Comparison of ENCODE assay signal across 8 mouse cellular contexts in genomic region chr15:102377163-102377543, GRCm38 (mm10). TPM values are rescaled to one million over a fixed set of nuclear protein-coding genes. Genes with fewer than 3 reads are reported as not detected.
DNase-seq lines count a peak whose midpoint lies in the region; ATAC-seq and TF ChIP-seq lines count a peak whose summit lies in the region.

No protein-coding gene starts in this region.

- DNase-seq in CD4-positive helper T cell, adult 2 months (ENCODE audit: low read depth, low spot score), result peak; percentile 80
- DNase-seq in brain, adult 2 months (ENCODE audit: low read depth, low spot score), result peak; percentile 88
- DNase-seq in forebrain, embryonic 11.5 days (ENCODE audit: low spot score), result peak; percentile 89
- peak; percentile 91 to 95 for DNase-seq in kidney, postnatal 36 days
- peak; percentile 92 for DNase-seq in liver, postnatal 0 days

- peak overlapping the region; percentile 95 for H3K4me2 ChIP-seq in forebrain, embryonic 11.5 days (ENCODE audit: low read depth, low read length, severe bottlenecking)
- peak overlapping the region; percentile 99 for H3K4me2 ChIP-seq in heart, embryonic 16.5 days (ENCODE audit: low read depth, low read length)
- peak overlapping the region; percentile 98 for H3K4me2 ChIP-seq in liver, postnatal 0 days (ENCODE audit: low read depth, low read length)
- peak overlapping the region; percentile 84 for H3K4me2 ChIP-seq in neural tube, embryonic 13.5 days

- peak overlapping the region; percentile 68 for H3K9ac ChIP-seq in forebrain, embryonic 11.5 days (ENCODE audit: low read length)
- peak overlapping the region; percentile 82 for H3K9ac ChIP-seq in heart, embryonic 16.5 days (ENCODE audit: low read length)
- H3K9ac ChIP-seq in liver, postnatal 0 days (replicated peaks), result peak overlapping the region; percentile 67
- peak overlapping the region; percentile 75 for H3K9ac ChIP-seq in neural tube, embryonic 13.5 days

- WGBS in forebrain, embryonic 11.5 days, result 2% methylated on average over 7 of the region's 7 CpGs
- under 1% methylated on average over 7 of the region's 7 CpGs for WGBS in heart, embryonic 16.5 days
- WGBS in liver, postnatal 0 days (ENCODE audit: insufficient replicate concordance), result 0% methylated on average over 7 of the region's 7 CpGs
- WGBS in neural tube, embryonic 13.5 days, result 0% methylated on average over 7 of the region's 7 CpGs

- peak; percentile 96 for TF ChIP-seq CTCF in liver, postnatal 0 days (IDR thresholded peaks at IDR 0.05; ENCODE audit: low read depth)
- TF ChIP-seq CTCF in testis, adult 2 months (IDR thresholded peaks at IDR 0.05; ENCODE audit: control insufficient read depth, insufficient read depth, insufficient replicate concordance, low read depth, low read length), result peak; percentile 59; the same call in 1 of the 2 replicates

- peaks cover 7% of the 10 kb centered on the region for H3K4me1 ChIP-seq in forebrain, embryonic 11.5 days (replicated peaks; ENCODE audit: control insufficient read depth, insufficient read depth, low read length)
- peaks cover 12% of the 10 kb centered on the region for H3K4me1 ChIP-seq in heart, embryonic 16.5 days (ENCODE audit: control insufficient read depth, insufficient read depth, low read length)
- H3K4me1 ChIP-seq in liver, postnatal 0 days (ENCODE audit: insufficient read depth), result peaks cover 13% of the 10 kb centered on the region
- H3K4me1 ChIP-seq in neural tube, embryonic 13.5 days (replicated peaks), result peaks cover 22% of the 10 kb centered on the region
- H3K4me1 ChIP-seq in testis, adult 2 months (ENCODE audit: control insufficient read depth, insufficient read depth, low read length), result peaks cover 10% of the 10 kb centered on the region

- TF ChIP-seq EP300 in liver, postnatal 0 days (IDR thresholded peaks at IDR 0.05; ENCODE audit: low read depth), result no peak

- H3K9me3 ChIP-seq in forebrain, embryonic 11.5 days (ENCODE audit: control insufficient read depth, low read length), result no peaks in the 10 kb centered on the region
- H3K9me3 ChIP-seq in heart, embryonic 16.5 days (replicated peaks; ENCODE audit: control insufficient read depth, low read length), result no peaks in the 10 kb centered on the region
- no peaks in the 10 kb centered on the region for H3K9me3 ChIP-seq in liver, postnatal 0 days (ENCODE audit: low read length)
- no peaks in the 10 kb centered on the region for H3K9me3 ChIP-seq in neural tube, embryonic 13.5 days

- no peaks in the 10 kb centered on the region for H3K36me3 ChIP-seq in forebrain, embryonic 11.5 days (ENCODE audit: control insufficient read depth, insufficient read depth, low read length)
- H3K36me3 ChIP-seq in heart, embryonic 16.5 days (ENCODE audit: control insufficient read depth, insufficient read depth), result no peaks in the 10 kb centered on the region
- H3K36me3 ChIP-seq in liver, postnatal 0 days (replicated peaks; ENCODE audit: insufficient read depth, low read length), result no peaks in the 10 kb centered on the region
- no peaks in the 10 kb centered on the region for H3K36me3 ChIP-seq in neural tube, embryonic 13.5 days
- no peaks in the 10 kb centered on the region for H3K36me3 ChIP-seq in testis, adult 2 months (ENCODE audit: control insufficient read depth, insufficient read depth, low read length)

- H3K4me3 ChIP-seq in forebrain, embryonic 11.5 days (ENCODE audit: low read depth, low read length), result peak overlapping the region; percentile 46
- H3K4me3 ChIP-seq in heart, embryonic 16.5 days (ENCODE audit: low read length), result peak overlapping the region; percentile 73
- peak overlapping the region; percentile 65 for H3K4me3 ChIP-seq in liver, postnatal 0 days (ENCODE audit: low read depth, low read length)
- peak overlapping the region; percentile 51 for H3K4me3 ChIP-seq in neural tube, embryonic 13.5 days
- H3K4me3 ChIP-seq in testis, adult 2 months (ENCODE audit: control insufficient read depth, low read depth, low read length), result peak overlapping the region; percentile 84

- ATAC-seq in forebrain, embryonic 11.5 days (replicated peaks; ENCODE audit: low FRiP score), result peak; percentile 69
- peak; percentile 80 for ATAC-seq in heart, embryonic 16.5 days (replicated peaks; ENCODE audit: extremely low read depth, insufficient read depth, low FRiP score)
- peak; percentile 88 for ATAC-seq in liver, postnatal 0 days
- peak; percentile 52 for ATAC-seq in neural tube, embryonic 13.5 days (ENCODE audit: low read depth)

- H3K27ac ChIP-seq in forebrain, embryonic 11.5 days (ENCODE audit: low read depth, low read length), result no peak overlapping the region
- peak overlapping the region; percentile 81 for H3K27ac ChIP-seq in heart, embryonic 16.5 days (ENCODE audit: low read length)
- peak overlapping the region; percentile 60; the same call in 1 of the 2 replicates for H3K27ac ChIP-seq in liver, postnatal 0 days (ENCODE audit: low read depth)
- H3K27ac ChIP-seq in neural tube, embryonic 13.5 days (replicated peaks), result peak overlapping the region; percentile 73
- peak overlapping the region; percentile 61 for H3K27ac ChIP-seq in testis, adult 2 months (ENCODE audit: control insufficient read depth, insufficient read depth, low read depth, low read length)

- no peak for TF ChIP-seq POLR2A in testis, adult 2 months (IDR thresholded peaks at IDR 0.05; ENCODE audit: control insufficient read depth, low read depth, low read length)

- no peaks in the 10 kb centered on the region for H3K27me3 ChIP-seq in forebrain, embryonic 11.5 days (ENCODE audit: control insufficient read depth, insufficient read depth, low read length)
- H3K27me3 ChIP-seq in heart, embryonic 16.5 days (ENCODE audit: control insufficient read depth, insufficient read depth, low read length), result no peaks in the 10 kb centered on the region
- H3K27me3 ChIP-seq in liver, postnatal 0 days (ENCODE audit: insufficient read depth, low read length), result no peaks in the 10 kb centered on the region
- H3K27me3 ChIP-seq in neural tube, embryonic 13.5 days, result 0 out of 2 replicates have a peak, but pooled peaks cover 4% of the 10 kb centered on the region
- H3K27me3 ChIP-seq in testis, adult 2 months (ENCODE audit: control insufficient read depth, insufficient read depth, low read length), result no peaks in the 10 kb centered on the region

RNA-seq across cellular contexts. Expression of gene Sp7, which starts 10.2 kb away (rescaled TPM):
- polyA plus RNA-seq in forebrain, embryonic 11.5 days (2014; fragmentation: Nextera tagmentation; extraction: Ambion mirVana), result 0.20 and 0.52 TPM in 2 replicates
- 0.11 and 0.20 TPM in 2 replicates for polyA plus RNA-seq in heart, embryonic 16.5 days (2015; fragmentation: Nextera tagmentation; extraction: Ambion mirVana)
- not detected in 2 replicates for polyA plus RNA-seq in liver, postnatal 0 days (2015; fragmentation: Nextera tagmentation; extraction: Ambion mirVana)
- 0.47 and 0.69 TPM in 2 replicates for polyA plus RNA-seq in neural tube, embryonic 13.5 days (2015; fragmentation: Nextera tagmentation; extraction: Ambion mirVana)
- polyA plus RNA-seq in testis, adult 2 months (2012; rRNA removed), result 0.06 TPM in 1 of 2 replicates, not detected in the other

RNA-seq across cellular contexts. Expression of gene Aaas, which starts 26.6 kb away (rescaled TPM):
- 103 and 114 TPM in 2 replicates for polyA plus RNA-seq in forebrain, embryonic 11.5 days (2014; fragmentation: Nextera tagmentation; extraction: Ambion mirVana)
- polyA plus RNA-seq in heart, embryonic 16.5 days (2015; fragmentation: Nextera tagmentation; extraction: Ambion mirVana), result 49.3 and 55.6 TPM in 2 replicates
- 15.6 and 18.8 TPM in 2 replicates for polyA plus RNA-seq in liver, postnatal 0 days (2015; fragmentation: Nextera tagmentation; extraction: Ambion mirVana)
- polyA plus RNA-seq in neural tube, embryonic 13.5 days (2015; fragmentation: Nextera tagmentation; extraction: Ambion mirVana), result 31.3 and 36.8 TPM in 2 replicates
- 41.5 and 43.5 TPM in 2 replicates for polyA plus RNA-seq in testis, adult 2 months (2012; rRNA removed)

RNA-seq across cellular contexts. Expression of gene Sp1, which starts 28.8 kb away (rescaled TPM):
- polyA plus RNA-seq in forebrain, embryonic 11.5 days (2014; fragmentation: Nextera tagmentation; extraction: Ambion mirVana), result 12.2 and 12.5 TPM in 2 replicates
- 5.0 and 5.5 TPM in 2 replicates for polyA plus RNA-seq in heart, embryonic 16.5 days (2015; fragmentation: Nextera tagmentation; extraction: Ambion mirVana)
- 2.8 and 2.9 TPM in 2 replicates for polyA plus RNA-seq in liver, postnatal 0 days (2015; fragmentation: Nextera tagmentation; extraction: Ambion mirVana)
- 4.3 and 6.0 TPM in 2 replicates for polyA plus RNA-seq in neural tube, embryonic 13.5 days (2015; fragmentation: Nextera tagmentation; extraction: Ambion mirVana)
- 17.0 and 18.5 TPM in 2 replicates for polyA plus RNA-seq in testis, adult 2 months (2012; rRNA removed)

RNA-seq across cellular contexts. Expression of gene Myg1, which starts 45.6 kb away (rescaled TPM):
- polyA plus RNA-seq in forebrain, embryonic 11.5 days (2014; fragmentation: Nextera tagmentation; extraction: Ambion mirVana), result 113 and 124 TPM in 2 replicates
- polyA plus RNA-seq in heart, embryonic 16.5 days (2015; fragmentation: Nextera tagmentation; extraction: Ambion mirVana), result 56.6 and 67.9 TPM in 2 replicates
- polyA plus RNA-seq in liver, postnatal 0 days (2015; fragmentation: Nextera tagmentation; extraction: Ambion mirVana), result 28.1 and 30.8 TPM in 2 replicates
- polyA plus RNA-seq in neural tube, embryonic 13.5 days (2015; fragmentation: Nextera tagmentation; extraction: Ambion mirVana), result 74.0 and 82.6 TPM in 2 replicates
- polyA plus RNA-seq in testis, adult 2 months (2012; rRNA removed), result 30.3 and 34.3 TPM in 2 replicates

RNA-seq across cellular contexts. Expression of gene Pfdn5, which starts 51.2 kb away (rescaled TPM):
- polyA plus RNA-seq in forebrain, embryonic 11.5 days (2014; fragmentation: Nextera tagmentation; extraction: Ambion mirVana), result 357 and 374 TPM in 2 replicates
- 274 and 277 TPM in 2 replicates for polyA plus RNA-seq in heart, embryonic 16.5 days (2015; fragmentation: Nextera tagmentation; extraction: Ambion mirVana)
- 172 and 179 TPM in 2 replicates for polyA plus RNA-seq in liver, postnatal 0 days (2015; fragmentation: Nextera tagmentation; extraction: Ambion mirVana)
- polyA plus RNA-seq in neural tube, embryonic 13.5 days (2015; fragmentation: Nextera tagmentation; extraction: Ambion mirVana), result 438 and 480 TPM in 2 replicates
- polyA plus RNA-seq in testis, adult 2 months (2012; rRNA removed), result 296 and 331 TPM in 2 replicates
